Mouse (Mus musculus) stomach, embryonic 16.5 days (tissue): ENCODE data around the gene Atp1a4. TPM values are rescaled to one million over a fixed set of nuclear protein-coding genes. Genes with fewer than 3 reads are reported as not detected.

Experiments
- ATAC-seq: fragments of 200-750 bp; cut with Nextera tagmentation; 2 replicates; pipeline ENCODE4 v1.8.0; 2017; ENCODE audit warnings: moderate number of reproducible peaks, moderate TSS enrichment; ENCODE audit not compliant: insufficient read depth, low FRiP score
- H3K27ac ChIP-seq: fragments of 300-500 bp; sonication (generic); 2 replicates; pipeline ENCODE4 v1.5.1; 2014; ENCODE audit warnings: low read length
- H3K27me3 ChIP-seq: fragments of 300-500 bp; sonication (generic); 2 replicates; pipeline ENCODE4 v1.6.1; 2014; ENCODE audit warnings: low read length, control low read depth, mixed read lengths; ENCODE audit not compliant: control insufficient read depth, insufficient read depth
- H3K36me3 ChIP-seq: fragments of 300-500 bp; sonication (generic); 2 replicates; pipeline ENCODE4 v1.6.1; 2014; ENCODE audit warnings: low read length; ENCODE audit not compliant: control insufficient read depth, insufficient read depth
- H3K4me1 ChIP-seq: fragments of 300-500 bp; sonication (generic); 2 replicates; pipeline ENCODE4 v1.6.1; 2014; ENCODE audit warnings: low read length, control low read depth, mixed read lengths; ENCODE audit not compliant: control insufficient read depth, insufficient read depth
- H3K4me2 ChIP-seq: fragments of 300-500 bp; sonication (generic); 2 replicates; pipeline ENCODE4 v1.6.1; 2014; ENCODE audit warnings: low read depth, low read length, mixed read lengths
- H3K4me3 ChIP-seq: fragments of 300-500 bp; sonication (generic); replicated peaks from 2 replicates; pipeline ENCODE4 v1.5.1; 2014; ENCODE audit warnings: mild to moderate bottlenecking, low read length
- H3K9ac ChIP-seq: fragments of 300-500 bp; sonication (generic); 2 replicates; pipeline ENCODE4 v1.6.1; 2014; ENCODE audit warnings: low read length
- H3K9me3 ChIP-seq: fragments of 300-500 bp; sonication (generic); replicated peaks from 2 replicates; pipeline ENCODE4 v1.6.1; 2016; ENCODE audit warnings: low read length, control low read depth; ENCODE audit not compliant: control insufficient read depth
- WGBS: fragments of 180-500 bp; shearing (Covaris S2); extraction: QIAGEN DNeasy Blood & Tissue Kit; methylation state at CpG from one replicate; pipeline ENCODE4 v1.1.7; 2014; 5-methylcytosine and 5-hydroxymethylcytosine counted together
- polyA plus RNA-seq: library from polyadenylated mRNA; unstranded; fragments of >200 nt; fragmentation: Nextera tagmentation; extraction: Ambion mirVana; gene quantifications from 2 replicates; pipeline ENCODE4 v1.2.1, GENCODE M21; 2015

Atp1a4 gene
- polyA plus RNA-seq, 1 experiment from 2014 or later, result 0.04 TPM

- H3K27me3 ChIP-seq, result no peaks in the 10 kb centered on the region
- H3K36me3 ChIP-seq, result peaks cover 26% of the 10 kb centered on the region; the same call in 1 of the 2 replicates
- 77% methylated on average over 5 of the region's 5 CpGs for WGBS
- ATAC-seq, result no peak
- no peaks in the 10 kb centered on the region for H3K9me3 ChIP-seq
- no peak overlapping the region for H3K27ac ChIP-seq
- peaks cover 31% of the 10 kb centered on the region for H3K4me1 ChIP-seq
- no peak overlapping the region for H3K4me3 ChIP-seq
- H3K4me2 ChIP-seq, result no peak overlapping the region
- H3K9ac ChIP-seq, result no peak overlapping the region
Observed at GRCm38 (mm10) chr1:172197851-172198250, 60.4 kb downstream of the Atp1a4 start.

GRCm38 (mm10) chr1:172197146-172197545 lies 61.1 kb downstream of the Atp1a4 start:
- H3K9ac ChIP-seq, result no peak overlapping the region
- no peak for ATAC-seq
- H3K27me3 ChIP-seq, result no peaks in the 10 kb centered on the region
- H3K27ac ChIP-seq, result no peak overlapping the region
- H3K9me3 ChIP-seq, result no peaks in the 10 kb centered on the region
- H3K4me3 ChIP-seq, result no peak overlapping the region
- 85% methylated on average over 3 of the region's 3 CpGs for whole genome bisulfite sequencing
- peaks cover 26% of the 10 kb centered on the region; the same call in 1 of the 2 replicates for H3K36me3 ChIP-seq
- H3K4me1 ChIP-seq, result peaks cover 24% of the 10 kb centered on the region
- no peak overlapping the region for H3K4me2 ChIP-seq

GRCm38 (mm10) chr1:172194435-172194834 lies 63.8 kb downstream of the Atp1a4 start:
- H3K4me2 ChIP-seq, result no peak overlapping the region
- peaks cover 23% of the 10 kb centered on the region; the same call in 1 of the 2 replicates for H3K36me3 ChIP-seq
- H3K27me3 ChIP-seq, result no peaks in the 10 kb centered on the region
- no peaks in the 10 kb centered on the region for H3K4me1 ChIP-seq
- H3K27ac ChIP-seq, result no peak overlapping the region; the same call in 1 of the 2 replicates
- no peak overlapping the region for H3K9ac ChIP-seq
- no peaks in the 10 kb centered on the region for H3K9me3 ChIP-seq
- WGBS, result 68% methylated on average over 8 of the region's 8 CpGs
- H3K4me3 ChIP-seq, result no peak overlapping the region
- ATAC-seq, result no peak

GRCm38 (mm10) chr1:172192217-172192616 lies 66.0 kb downstream of the Atp1a4 start:
- Histone ChIP-seq H3K9me3 (no peaks in the 10 kb centered on the region), H3K36me3 (peaks cover 19% of the 10 kb centered on the region; the same call in 1 of the 2 replicates), H3K4me2 (no peak overlapping the region), H3K4me1 (no peaks in the 10 kb centered on the region), H3K27me3 (no peaks in the 10 kb centered on the region), H3K4me3 (no peak overlapping the region), H3K27ac (no peak overlapping the region), H3K9ac (no peak overlapping the region)
- no peak for ATAC-seq
- 90% methylated on average over 3 of the region's 3 CpGs for WGBS

GRCm38 (mm10) chr1:172191578-172191977 lies 66.6 kb downstream of the Atp1a4 start:
- 75% methylated on average over 2 of the region's 2 CpGs for WGBS
- no peak for ATAC-seq
- Histone ChIP-seq H3K9me3 (no peaks in the 10 kb centered on the region), H3K36me3 (peaks cover 22% of the 10 kb centered on the region), H3K4me3 (no peak overlapping the region), H3K4me2 (no peak overlapping the region), H3K4me1 (no peaks in the 10 kb centered on the region), H3K9ac (no peak overlapping the region), H3K27me3 (no peaks in the 10 kb centered on the region), H3K27ac (no peak overlapping the region)

GRCm38 (mm10) chr1:172188891-172189290 lies 69.3 kb downstream of the Atp1a4 start:
- Histone ChIP-seq H3K4me3 (no peak overlapping the region), H3K36me3 (peaks cover 14% of the 10 kb centered on the region)
- no peak for ATAC-seq

GRCm38 (mm10) chr1:172186401-172187289 lies 71.6 kb downstream of the Atp1a4 start:
- Histone ChIP-seq H3K9me3 (no peaks in the 10 kb centered on the region), H3K9ac (no peak overlapping the region), H3K36me3 (peaks cover 18% of the 10 kb centered on the region), H3K4me1 (no peaks in the 10 kb centered on the region), H3K4me2 (no peak overlapping the region), H3K27me3 (no peaks in the 10 kb centered on the region), H3K4me3 (no peak overlapping the region), H3K27ac (no peak overlapping the region)
- ATAC-seq, result no peak
- 89% methylated on average over 10 of the region's 10 CpGs for WGBS

More at GRCm38 (mm10) chr1:172188891-172189290, 69.3 kb downstream of the Atp1a4 start:
- Histone ChIP-seq H3K27me3 (no peaks in the 10 kb centered on the region), H3K4me1 (no peaks in the 10 kb centered on the region), H3K4me2 (no peak overlapping the region), H3K27ac (no peak overlapping the region), H3K9ac (no peak overlapping the region), H3K9me3 (no peaks in the 10 kb centered on the region)
- WGBS, result 67% methylated on average over 4 of the region's 4 CpGs

- H3K9ac ChIP-seq, result no peak overlapping the region
- H3K4me2 ChIP-seq, result no peak overlapping the region
- no peaks in the 10 kb centered on the region for H3K9me3 ChIP-seq
- no peak overlapping the region for H3K4me3 ChIP-seq
- H3K4me1 ChIP-seq, result no peaks in the 10 kb centered on the region
- peaks cover 23% of the 10 kb centered on the region for H3K36me3 ChIP-seq
- no peak overlapping the region for H3K27ac ChIP-seq
- no peak for ATAC-seq
- no peaks in the 10 kb centered on the region for H3K27me3 ChIP-seq
Observed at GRCm38 (mm10) chr1:172183915-172184314, 74.3 kb downstream of the Atp1a4 start.

GRCm38 (mm10) chr1:172183056-172183455 lies 75.2 kb downstream of the Atp1a4 start:
- Histone ChIP-seq H3K9ac (no peak overlapping the region), H3K27me3 (no peaks in the 10 kb centered on the region), H3K4me2 (no peak overlapping the region), H3K4me1 (no peaks in the 10 kb centered on the region), H3K27ac (no peak overlapping the region), H3K4me3 (no peak overlapping the region), H3K9me3 (no peaks in the 10 kb centered on the region), H3K36me3 (peaks cover 23% of the 10 kb centered on the region)
- WGBS, result 94% methylated on average over 6 of the region's 6 CpGs
- no peak for ATAC-seq
